Mouse (Mus musculus): ENCODE results near the gene Hs1bp3.
A peak's percentile ranks its signal among the peaks of the same experiment; 100 is the strongest.

The Hs1bp3 gene

GRCm38 (mm10) chr12:8365905-8366576, 52.8 kb downstream of the Hs1bp3 start:
- no peak for DNase-seq

- DNase-seq = no peak
Observed at GRCm38 (mm10) chr12:8366688-8367087, 53.5 kb downstream of the Hs1bp3 start.

GRCm38 (mm10) chr12:8371746-8372510, 58.7 kb downstream of the Hs1bp3 start:
- DNase-seq = no peak

GRCm38 (mm10) chr12:8372511-8373180, 59.4 kb downstream of the Hs1bp3 start:
- DNase-seq = no peak

GRCm38 (mm10) chr12:8373741-8374140, 60.5 kb downstream of the Hs1bp3 start:
- no peak for DNase-seq

GRCm38 (mm10) chr12:8377169-8377568, 63.9 kb downstream of the Hs1bp3 start:
- DNase-seq = no peak

GRCm38 (mm10) chr12:8377955-8378620, 64.9 kb downstream of the Hs1bp3 start:
- DNase-seq = no peak

- DNase-seq = peak; percentile 90
Observed at GRCm38 (mm10) chr12:8379795-8380521, 66.7 kb downstream of the Hs1bp3 start.

GRCm38 (mm10) chr12:8380944-8381343, 67.7 kb downstream of the Hs1bp3 start:
- no peak for DNase-seq

- DNase-seq = no peak
Observed at GRCm38 (mm10) chr12:8381940-8382339, 68.7 kb downstream of the Hs1bp3 start.

GRCm38 (mm10) chr12:8383822-8384221, 70.6 kb downstream of the Hs1bp3 start:
- DNase-seq = no peak

- DNase-seq = peak; percentile 84
Observed at GRCm38 (mm10) chr12:8386451-8387011, 73.3 kb downstream of the Hs1bp3 start.

- no peak for DNase-seq
Observed at GRCm38 (mm10) chr12:8387281-8387680, 74.0 kb downstream of the Hs1bp3 start.

- no peak for DNase-seq
Observed at GRCm38 (mm10) chr12:8388529-8389414, 75.5 kb downstream of the Hs1bp3 start.

GRCm38 (mm10) chr12:8393226-8393625, 80.0 kb downstream of the Hs1bp3 start:
- no peak for DNase-seq
